Mouse (Mus musculus) myocyte (in vitro differentiated cells): ENCODE measurements around the gene Ptgr2. TPM values are rescaled to one million over a fixed set of nuclear protein-coding genes. Genes with fewer than 3 reads are reported as not detected.
A peak's percentile ranks its signal among the peaks of the same experiment; 100 is the strongest.
"Not testable (repeated sequence)": the region's sequence is repeated elsewhere in the genome, so short reads cannot be mapped to it uniquely, and the experiment has no call there.

Experiments
- H3K27me3 ChIP-seq: one replicate; pipeline ENCODE4 v1.6.1; 2011; ENCODE audit not compliant: control insufficient read depth, insufficient read depth, insufficient read length
- H3K36me3 ChIP-seq: one replicate; pipeline ENCODE4 v1.6.1; 2011; ENCODE audit not compliant: control insufficient read depth, insufficient read depth
- H3K4me2 ChIP-seq: one replicate; pipeline ENCODE4 v1.6.1; 2011; ENCODE audit warnings: low read depth, control low read depth
- H3K4me3 ChIP-seq: one replicate; pipeline ENCODE4 v1.5.1; 2011; ENCODE audit warnings: mild to moderate bottlenecking, control low read depth, moderate library complexity
- H3K79me2 ChIP-seq: one replicate; pipeline ENCODE4 v1.6.1; 2011; ENCODE audit not compliant: control insufficient read depth, insufficient read depth
- H3ac ChIP-seq: one replicate; pipeline ENCODE4 v1.6.1; 2011; ENCODE audit not compliant: control insufficient read depth, insufficient read length
- CEBPB ChIP-seq: IDR thresholded peaks from 2 replicates; pipeline ENCODE4 v1.6.1; 2011; ENCODE audit warnings: mild to moderate bottlenecking, moderate library complexity; ENCODE audit not compliant: poor library complexity, insufficient read depth, severe bottlenecking
- E2F4 ChIP-seq: IDR thresholded peaks from one replicate; pipeline ENCODE4 v1.6.1; 2011; ENCODE audit warnings: mild to moderate bottlenecking, control low read depth, moderate library complexity; ENCODE audit not compliant: insufficient read depth
- MAX ChIP-seq: IDR thresholded peaks from one replicate; pipeline ENCODE4 v1.6.1; 2011; ENCODE audit warnings: low read depth, mild to moderate bottlenecking, control low read depth
- MYOD1 ChIP-seq, 3 experiments: IDR thresholded peaks; one replicate each; pipeline ENCODE4 v1.6.1; 2011; ENCODE audit warnings: control low read depth in 2 of 3, low read depth in 2 of 3, mild to moderate bottlenecking in 2 of 3, moderate library complexity in 1 of 3; ENCODE audit not compliant: insufficient read length in 2 of 3, control insufficient read depth in 1 of 3
- MYOG ChIP-seq, 3 experiments: IDR thresholded peaks; one replicate each; pipeline ENCODE4 v1.6.1; 2011; ENCODE audit warnings: control low read depth in 2 of 3, low read depth in 2 of 3, mild to moderate bottlenecking in 2 of 3; ENCODE audit not compliant: insufficient read length in 2 of 3, control insufficient read depth in 1 of 3, insufficient read depth in 1 of 3
- POLR2A ChIP-seq: IDR thresholded peaks from one replicate; pipeline ENCODE4 v1.6.1; 2011; ENCODE audit warnings: low read depth, mild to moderate bottlenecking, control low read depth, moderate library complexity; ENCODE audit not compliant: insufficient read length
- POLR2AphosphoS2 ChIP-seq: IDR thresholded peaks from one replicate; pipeline ENCODE4 v1.6.1; 2011; ENCODE audit warnings: low read depth, control low read depth; ENCODE audit not compliant: insufficient read length
- REST ChIP-seq: IDR thresholded peaks from one replicate; pipeline ENCODE4 v1.6.1; 2011; ENCODE audit warnings: mild to moderate bottlenecking, control low read depth, moderate library complexity; ENCODE audit not compliant: insufficient read depth, insufficient read length
- SRF ChIP-seq: IDR thresholded peaks from one replicate; pipeline ENCODE4 v1.6.1; 2011; ENCODE audit warnings: low read depth; ENCODE audit not compliant: control insufficient read depth, insufficient read length
- TCF12 ChIP-seq: IDR thresholded peaks from one replicate; pipeline ENCODE4 v1.6.1; 2011; ENCODE audit warnings: mild to moderate bottlenecking, control low read depth; ENCODE audit not compliant: poor library complexity, insufficient read depth, severe bottlenecking
- TCF3 ChIP-seq: IDR thresholded peaks from one replicate; pipeline ENCODE4 v1.6.1; 2011; ENCODE audit warnings: low read depth, control low read depth; ENCODE audit not compliant: insufficient read length
- USF1 ChIP-seq: IDR thresholded peaks from one replicate; pipeline ENCODE4 v1.6.1; 2011; ENCODE audit warnings: low read depth, mild to moderate bottlenecking, control low read depth, moderate library complexity
- polyA plus RNA-seq: library from polyadenylated mRNA; unstranded; fragments of >200 nt; fragmentation: generic; extraction: Trizol; gene quantifications from one replicate; pipeline ENCODE4 v1.2.1, GENCODE M21; 2012; ENCODE audit warnings: missing spikeins

The Ptgr2 gene
- polyA plus RNA-seq, 1 experiment, result 40.4 TPM

DNA sequence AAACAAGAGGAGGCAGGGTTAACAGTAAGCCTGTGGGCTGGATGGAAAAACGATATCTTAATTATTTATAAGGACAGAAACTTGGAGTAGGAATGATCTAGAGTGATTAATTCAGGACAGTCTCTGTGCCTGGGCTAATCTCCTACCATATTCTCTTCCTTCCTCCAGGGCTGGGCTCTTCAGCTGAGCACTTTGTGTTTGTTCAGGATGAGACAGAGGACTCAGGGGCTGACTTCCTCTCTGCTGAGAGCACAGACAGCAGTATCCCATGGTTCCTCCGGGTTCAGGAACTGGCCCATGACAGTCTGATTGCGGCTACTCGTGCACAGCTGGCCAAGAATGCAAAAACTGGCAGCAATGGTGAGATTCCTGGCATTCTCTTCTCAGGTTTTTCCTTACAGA lies 42.1 kb downstream of the Ptgr2 start:
- H3K36me3 ChIP-seq, result peaks cover 50% of the 10 kb centered on the region
- TF ChIP-seq MYOD1 (IDR thresholded peaks at IDR 0.05; ENCODE audit: control insufficient read depth in 1 of 3, insufficient read length in 2 of 3, low read depth in 2 of 3), result no peak
- no peak overlapping the region for H3ac ChIP-seq
- H3K27me3 ChIP-seq, result no peaks in the 10 kb centered on the region
- no peak overlapping the region for H3K4me2 ChIP-seq
- peaks cover 32% of the 10 kb centered on the region for H3K79me2 ChIP-seq
- H3K4me3 ChIP-seq, result no peak overlapping the region

DNA sequence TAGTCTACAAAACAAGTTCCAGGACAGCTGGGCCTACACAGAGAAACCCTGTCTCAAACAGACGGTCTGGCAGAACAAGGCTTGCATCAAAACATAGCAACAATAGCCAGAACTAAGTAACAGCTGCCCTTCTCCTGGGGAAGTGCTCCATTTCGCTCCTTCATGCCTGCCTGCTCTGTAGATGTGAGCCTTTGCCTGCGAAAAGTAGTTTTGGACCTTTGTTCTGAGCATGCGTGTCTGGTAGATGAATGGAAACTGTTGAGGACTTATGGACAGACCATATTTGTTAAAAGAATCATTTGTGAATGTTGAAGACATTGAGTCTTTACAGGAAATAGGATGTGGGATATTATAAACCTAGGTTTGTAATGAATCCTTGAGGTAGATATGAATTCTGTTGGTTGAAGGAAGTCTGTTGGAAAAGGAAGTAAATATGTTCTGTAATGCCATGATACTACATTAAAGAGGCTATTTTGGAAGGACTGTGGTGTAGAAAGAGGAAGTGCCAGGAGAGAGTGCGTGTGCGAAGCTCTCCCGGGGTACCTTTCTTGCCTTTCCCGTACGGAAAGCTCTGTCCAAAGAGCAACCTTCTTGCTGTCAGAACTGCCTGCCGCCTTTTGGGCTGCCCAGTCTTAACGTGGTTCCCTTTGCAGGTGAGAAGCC lies 52.1 kb downstream of the Ptgr2 start:
- H3K27me3 ChIP-seq, result no peaks in the 10 kb centered on the region
- H3K4me2 ChIP-seq, result no peak overlapping the region
- H3K4me3 ChIP-seq, result no peak overlapping the region
- no peak overlapping the region for H3ac ChIP-seq
- H3K79me2 ChIP-seq, result no peaks in the 10 kb centered on the region
- peaks cover 35% of the 10 kb centered on the region for H3K36me3 ChIP-seq
- TF ChIP-seq MAX (no peak), TCF12 (no peak), CEBPB (no peak), MYOG (IDR thresholded peaks at IDR 0.05; ENCODE audit: control insufficient read depth in 1 of 3, insufficient read depth in 1 of 3, insufficient read length in 2 of 3, low read depth in 2 of 3) (no peak), E2F4 (no peak), POLR2A (no peak), TCF3 (no peak), USF1 (no peak), SRF (no peak), POLR2AphosphoS2 (no peak), MYOD1 (IDR thresholded peaks at IDR 0.05; ENCODE audit: control insufficient read depth in 1 of 3, insufficient read length in 2 of 3, low read depth in 2 of 3) (no peak)

DNA sequence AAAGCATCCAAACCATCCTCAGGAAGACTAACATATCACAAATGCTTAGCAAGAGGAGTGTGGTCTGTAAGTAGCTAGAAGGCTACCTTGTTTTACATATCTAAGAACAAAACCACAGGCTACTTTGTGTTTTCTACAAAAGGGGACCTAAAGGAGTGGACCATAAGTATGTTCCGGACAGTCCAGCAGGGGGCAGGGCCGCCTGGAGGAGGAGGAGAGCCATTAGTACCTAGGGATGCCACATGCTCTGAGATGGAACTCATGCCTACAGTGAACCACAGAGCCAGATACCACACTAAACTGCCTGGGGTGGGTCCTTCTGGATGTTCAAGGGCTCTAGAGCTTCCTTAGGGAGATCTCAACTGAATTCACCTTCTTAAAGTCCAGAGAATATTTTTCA lies 62.2 kb downstream of the Ptgr2 start:
- Histone ChIP-seq H3K4me2 (no peak overlapping the region), H3K79me2 (no peaks in the 10 kb centered on the region), H3K36me3 (peaks cover 14% of the 10 kb centered on the region), H3K27me3 (no peaks in the 10 kb centered on the region), H3K4me3 (no peak overlapping the region), H3ac (no peak overlapping the region)
- TF ChIP-seq CEBPB (no peak), E2F4 (no peak), TCF12 (no peak), MYOD1 (IDR thresholded peaks at IDR 0.05; ENCODE audit: control insufficient read depth in 1 of 3, insufficient read length in 2 of 3, low read depth in 2 of 3) (no peak), SRF (no peak), MAX (no peak), TCF3 (no peak), MYOG (IDR thresholded peaks at IDR 0.05; ENCODE audit: control insufficient read depth in 1 of 3, insufficient read depth in 1 of 3, insufficient read length in 2 of 3, low read depth in 2 of 3) (no peak), POLR2A (no peak), REST (no peak), POLR2AphosphoS2 (no peak), USF1 (no peak)

DNA sequence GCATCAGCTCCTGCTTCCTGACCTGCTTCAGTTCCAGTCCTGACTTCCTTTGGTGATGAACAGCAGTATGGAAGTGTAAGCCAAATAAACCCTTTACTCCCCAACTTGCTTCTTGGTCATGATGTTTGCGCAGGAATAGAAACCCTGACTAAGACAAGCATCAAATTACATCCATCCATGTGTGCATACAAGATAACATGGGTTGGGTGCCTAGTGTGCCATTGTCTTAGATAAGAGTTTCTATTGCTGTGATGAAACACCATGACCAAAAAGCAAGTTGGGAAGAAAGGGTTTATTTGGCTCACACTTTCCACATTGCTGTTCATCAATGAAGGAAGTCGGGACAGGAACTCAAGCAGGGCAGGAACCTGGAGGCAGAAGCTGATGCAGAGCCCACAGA lies 73.7 kb downstream of the Ptgr2 start:
- not testable (repeated sequence) for H3K27me3 ChIP-seq, H3ac ChIP-seq, H3K36me3 ChIP-seq, H3K4me2 ChIP-seq, H3K4me3 ChIP-seq
- H3K79me2 ChIP-seq, result peaks cover 17% of the 10 kb centered on the region

DNA sequence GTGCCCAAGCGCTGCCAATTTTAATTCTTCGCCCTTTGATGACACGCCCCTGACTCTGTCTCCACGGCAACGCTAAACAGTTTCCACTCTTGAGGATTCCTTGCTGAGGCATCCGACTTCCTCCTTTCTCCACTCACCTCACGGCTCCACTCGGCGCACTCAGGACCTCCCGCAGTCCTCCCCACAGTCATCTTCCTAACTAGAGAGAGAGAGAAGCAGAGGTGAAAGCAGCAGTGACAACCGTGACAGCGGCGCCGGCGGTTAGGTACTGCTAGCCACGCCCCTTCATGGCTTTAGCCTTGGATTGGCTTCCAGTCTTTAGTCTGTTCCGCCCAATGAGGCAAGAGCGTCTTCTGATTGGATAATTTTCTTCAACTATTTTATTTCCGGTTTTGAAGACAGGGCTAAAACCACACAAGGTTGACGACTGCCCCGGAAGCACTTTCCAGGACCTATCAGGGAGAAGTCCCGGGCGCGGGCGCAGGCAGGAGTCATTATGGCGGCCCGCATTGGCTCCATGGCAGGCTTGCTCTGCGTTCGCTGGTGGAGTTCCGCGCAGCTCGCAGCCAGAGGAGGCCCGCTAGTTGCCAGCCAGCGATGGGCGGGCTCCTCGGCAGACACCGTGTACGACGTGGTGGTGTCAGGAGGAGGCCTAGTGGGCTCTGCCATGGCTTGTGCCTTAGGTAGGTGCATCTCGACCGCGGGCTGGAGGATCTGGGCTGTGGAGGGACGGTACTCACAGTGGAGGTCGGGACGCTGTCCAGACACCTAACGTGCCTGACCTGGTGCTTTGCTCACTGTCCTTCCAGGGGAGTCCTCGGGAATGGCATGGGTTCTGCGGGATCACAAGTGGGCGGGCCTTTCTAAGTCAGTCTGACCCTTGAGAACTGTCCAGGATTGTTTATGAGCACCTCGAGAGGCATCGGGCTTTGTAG lies 76.8 kb downstream of the Ptgr2 start, which contains the start of the genes Coq6 and Fam161b:
Coq6 (plus strand) TSS at position 103 of the 935 bp plus-strand sequence.
Fam161b (minus strand) TSS at position 279 of the 935 bp plus-strand sequence.
- Histone ChIP-seq H3ac (peak within 1 kb of the TSS; percentile 49), H3K36me3 (no peaks in the 10 kb centered on the region), H3K79me2 (peaks cover 38% of the 10 kb centered on the region), H3K4me2 (peak within 1 kb of the TSS; percentile 77), H3K4me3 (peak within 1 kb of the TSS; percentile 89), H3K27me3 (no peaks in the 10 kb centered on the region)
- TF ChIP-seq POLR2AphosphoS2, result peak; percentile 55
- TF ChIP-seq CEBPB, result no peak
- no peak for TF ChIP-seq SRF
- no peak for TF ChIP-seq MYOG (IDR thresholded peaks at IDR 0.05; ENCODE audit: control insufficient read depth in 1 of 3, insufficient read depth in 1 of 3, insufficient read length in 2 of 3, low read depth in 2 of 3)
- no peak for TF ChIP-seq TCF3
- peak; percentile 77 for TF ChIP-seq POLR2A
- no peak for TF ChIP-seq MAX
- TF ChIP-seq TCF12, result no peak
- no peak for TF ChIP-seq USF1
- peak; percentile 19 for TF ChIP-seq E2F4
- TF ChIP-seq REST, result no peak
- no peak for TF ChIP-seq MYOD1 (IDR thresholded peaks at IDR 0.05; ENCODE audit: control insufficient read depth in 1 of 3, insufficient read length in 2 of 3, low read depth in 2 of 3)
